8 mouse cellular contexts compared by ENCODE assay signal in the genomic region with DNA sequence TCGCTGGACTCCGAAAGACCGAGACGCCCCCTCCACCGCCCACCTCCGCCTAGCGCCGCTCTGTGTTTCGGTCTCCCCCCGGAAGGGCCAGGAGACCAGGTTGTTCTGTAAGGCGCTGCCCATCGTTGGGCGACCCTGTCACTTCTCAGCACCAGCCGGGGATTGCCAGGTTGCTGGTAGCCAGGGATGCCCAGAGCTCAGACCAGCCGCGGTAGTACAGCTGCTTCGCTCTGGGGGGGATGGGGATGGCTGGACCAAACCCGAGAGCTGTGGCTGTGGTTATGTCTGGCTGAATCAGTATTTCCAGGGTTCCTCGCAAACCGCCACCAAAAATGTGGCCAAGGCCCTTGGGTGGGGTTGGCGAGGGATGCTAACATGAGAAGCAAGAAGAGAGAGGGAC. TPM values are rescaled to one million over a fixed set of nuclear protein-coding genes. Genes with fewer than 3 reads are reported as not detected.
DNase-seq lines count a peak whose midpoint lies in the region; ATAC-seq and TF ChIP-seq lines count a peak whose summit lies in the region.

No protein-coding gene starts in this region.

- H3K4me1 ChIP-seq in lung, adult 2 months (ENCODE audit: control insufficient read depth, insufficient read depth, low read length) = peaks cover 8% of the 10 kb centered on the region
- peaks cover 34% of the 10 kb centered on the region for H3K4me1 ChIP-seq in embryonic facial prominence, embryonic 15.5 days
- H3K4me1 ChIP-seq in limb, embryonic 11.5 days (ENCODE audit: control insufficient read depth, insufficient read depth, low read length) = peaks cover 14% of the 10 kb centered on the region
- H3K4me1 ChIP-seq in olfactory bulb, adult 2 months (ENCODE audit: control insufficient read depth, insufficient read depth, low read length) = peaks cover 29% of the 10 kb centered on the region

- H3K36me3 ChIP-seq in embryonic facial prominence, embryonic 15.5 days = no peaks in the 10 kb centered on the region
- no peaks in the 10 kb centered on the region for H3K36me3 ChIP-seq in limb, embryonic 11.5 days (ENCODE audit: control insufficient read depth, insufficient read depth, low read length)

- under 1% methylated on average over 21 of the region's 21 CpGs for WGBS in lung, adult 2 months
- WGBS in embryonic facial prominence, embryonic 15.5 days = under 1% methylated on average over 21 of the region's 21 CpGs
- WGBS in limb, embryonic 11.5 days = under 1% methylated on average over 20 of the region's 21 CpGs
- 2% methylated on average over 21 of the region's 21 CpGs for WGBS in olfactory bulb, adult 2 months

- H3K4me2 ChIP-seq in embryonic facial prominence, embryonic 15.5 days (replicated peaks) = peak overlapping the region; percentile 92
- peak overlapping the region; percentile 98 for H3K4me2 ChIP-seq in limb, embryonic 11.5 days (ENCODE audit: low read depth, severe bottlenecking)

- H3K4me3 ChIP-seq in lung, adult 2 months (replicated peaks; ENCODE audit: extremely low read depth, low read depth, low read length) = peak overlapping the region; percentile 53
- peak overlapping the region; percentile 66 for H3K4me3 ChIP-seq in embryonic facial prominence, embryonic 15.5 days (replicated peaks)
- H3K4me3 ChIP-seq in limb, embryonic 11.5 days (ENCODE audit: low read depth, low read length) = peak overlapping the region; percentile 43
- H3K4me3 ChIP-seq in olfactory bulb, adult 2 months (ENCODE audit: insufficient read depth, low read depth, low read length) = peak overlapping the region; percentile 57

- H3K9me3 ChIP-seq in embryonic facial prominence, embryonic 15.5 days (replicated peaks) = no peaks in the 10 kb centered on the region
- H3K9me3 ChIP-seq in limb, embryonic 11.5 days (ENCODE audit: control insufficient read depth, low read length) = no peaks in the 10 kb centered on the region

- peaks cover 7% of the 10 kb centered on the region for H3K27me3 ChIP-seq in embryonic facial prominence, embryonic 15.5 days
- H3K27me3 ChIP-seq in limb, embryonic 11.5 days (ENCODE audit: control insufficient read depth, insufficient read depth, low read length) = peaks cover 17% of the 10 kb centered on the region

- ATAC-seq in embryonic facial prominence, embryonic 15.5 days (ENCODE audit: insufficient number of reproducible peaks, low FRiP score, low TSS enrichment, low read depth) = peak; percentile 8; the same call in 1 of the 2 replicates
- peak; percentile 41; the same call in 1 of the 2 replicates for ATAC-seq in limb, embryonic 11.5 days (ENCODE audit: insufficient number of reproducible peaks, low FRiP score, low TSS enrichment, low read depth)

- H3K27ac ChIP-seq in embryonic facial prominence, embryonic 15.5 days (replicated peaks) = no peak overlapping the region
- no peak overlapping the region for H3K27ac ChIP-seq in limb, embryonic 11.5 days (replicated peaks; ENCODE audit: low read depth, low read length)
- H3K27ac ChIP-seq in olfactory bulb, adult 2 months (ENCODE audit: insufficient read depth, low read depth, low read length) = 0 out of 2 replicates have a peak overlapping the region, but pooled peaks have one; percentile 7

- TF ChIP-seq CTCF in lung, adult 2 months (IDR thresholded peaks at IDR 0.05; ENCODE audit: insufficient read depth, low read length) = no peak
- TF ChIP-seq CTCF in olfactory bulb, adult 2 months (IDR thresholded peaks at IDR 0.05; ENCODE audit: insufficient read depth, low read depth, low read length) = no peak

- intact Hi-C loops in gastrocnemius, postnatal 36 days (cut with DNase I) = loop anchor here (5.0 kb wide), 1 partner anchor 112 kb away; no protein-coding TSS in a partner anchor

- no peak for TF ChIP-seq POLR2A in lung, adult 2 months (IDR thresholded peaks at IDR 0.05; ENCODE audit: borderline replicate concordance, extremely low read depth, low read depth, low read length)
- TF ChIP-seq POLR2A in olfactory bulb, adult 2 months (IDR thresholded peaks at IDR 0.05; ENCODE audit: insufficient read depth, low read depth, low read length) = no peak

- H3K9ac ChIP-seq in embryonic facial prominence, embryonic 15.5 days = peak overlapping the region; percentile 33; the same call in 1 of the 2 replicates
- peak overlapping the region; percentile 9 for H3K9ac ChIP-seq in limb, embryonic 11.5 days (ENCODE audit: low read length)

- no peak for DNase-seq in lung, adult 2 months
- no peak for DNase-seq in lung, postnatal 4 days
- DNase-seq in limb, embryonic 11.5 days (ENCODE audit: low spot score) = no peak
- no peak for DNase-seq in gastrocnemius, postnatal 36 days
- DNase-seq in layer of hippocampus, postnatal 25 days (ENCODE audit: extremely low spot score in 1 of 2, low spot score in 1 of 2) = no peak
- DNase-seq in thymus, postnatal 0 days (ENCODE audit: low spot score) = no peak

RNA-seq across cellular contexts. Expression of a gene that starts 0.5 kb away (rescaled TPM):
- polyA plus RNA-seq in lung, adult 2 months (2012; rRNA removed) = 14.5 and 15.7 TPM in 2 replicates
- 5.0 and 5.6 TPM in 2 replicates for polyA plus RNA-seq in embryonic facial prominence, embryonic 15.5 days (2015; fragmentation: Nextera tagmentation; extraction: Ambion mirVana)
- polyA plus RNA-seq in limb, embryonic 11.5 days (2014; fragmentation: Nextera tagmentation; extraction: Ambion mirVana) = 2.2 and 2.6 TPM in 2 replicates
- polyA plus RNA-seq in olfactory bulb, adult 2 months (2012; ENCODE audit: insufficient read depth, insufficient read length, low replicate concordance, missing spikeins) = not detected in 2 replicates
- 1 to 10 TPM; 3.1 to 3.8 TPM for total RNA-seq in gastrocnemius, postnatal 36 days (2021)
- 10 to 100 TPM; 20.9 to 22.3 TPM for total RNA-seq in layer of hippocampus, postnatal 25 days (2021)
- 0.91 and 1.2 TPM in 2 replicates for polyA plus RNA-seq in thymus, postnatal 0 days (2015; fragmentation: Nextera tagmentation; extraction: Ambion mirVana)
